Mouse (Mus musculus) v-Abl transformed pro-B cells (cell line): ENCODE measurements around the gene Slc39a3.

Experiments
- in situ Hi-C, 2 experiments: fragments of 400-800 bp; cut with MboI; formaldehyde crosslinking; loops; one replicate each; pipeline ENCODE4 v1.15.1; 2025; ENCODE audit not compliant: unreplicated experiment in 2 of 2

Slc39a3 gene

DNA sequence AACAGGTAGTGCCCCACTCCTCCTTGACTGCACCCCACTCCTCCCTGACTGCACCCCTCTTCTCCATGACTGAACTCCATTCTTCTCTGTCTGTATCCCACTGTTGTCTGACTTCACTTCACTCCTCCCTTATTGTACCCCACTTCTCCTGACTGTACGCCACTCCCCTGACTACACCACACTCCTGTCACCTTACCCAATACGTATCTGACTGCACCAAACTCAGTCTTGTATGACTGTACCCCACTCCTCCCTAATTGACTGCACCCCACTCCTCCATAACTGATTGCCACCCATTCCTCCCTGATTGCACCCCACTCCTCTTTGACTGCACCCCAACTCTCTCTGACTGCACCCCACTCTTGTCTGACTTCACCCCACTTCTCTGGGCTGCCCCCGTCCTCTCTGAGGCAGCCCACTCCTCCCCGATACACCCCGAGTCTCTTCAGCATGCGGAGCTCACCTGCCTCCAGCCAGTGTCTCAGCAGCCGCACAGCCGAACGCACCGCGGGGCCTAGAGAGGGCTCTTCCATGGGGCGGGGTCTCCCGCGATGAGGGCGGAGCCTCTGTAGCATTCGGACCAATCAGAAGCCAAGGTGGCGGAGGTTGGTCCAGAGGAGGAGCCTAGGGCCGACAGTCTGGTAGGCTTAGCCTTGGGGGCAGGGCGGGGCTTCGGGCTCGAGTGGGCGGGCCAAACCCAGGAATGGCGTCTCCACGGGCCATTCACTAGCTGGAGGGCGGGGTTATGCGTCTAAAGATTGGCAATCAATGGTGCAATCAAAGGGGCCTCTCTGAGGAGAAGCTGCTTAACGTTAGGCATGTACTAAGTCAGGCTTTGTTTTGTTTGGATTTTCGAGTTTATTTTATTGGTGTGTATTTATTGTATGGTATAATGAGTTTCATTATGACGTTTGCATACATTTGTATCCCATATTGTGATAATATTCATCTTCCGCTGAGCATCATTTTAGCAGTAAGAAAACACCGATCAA is 22.5 kb downstream of the Slc39a3 start, which contains the start of gene Gng7:
Gene Gng7 (minus strand): TSS at position 553 of the 992 bp plus-strand sequence.
- in situ Hi-C loops, result no loop called here

DNA sequence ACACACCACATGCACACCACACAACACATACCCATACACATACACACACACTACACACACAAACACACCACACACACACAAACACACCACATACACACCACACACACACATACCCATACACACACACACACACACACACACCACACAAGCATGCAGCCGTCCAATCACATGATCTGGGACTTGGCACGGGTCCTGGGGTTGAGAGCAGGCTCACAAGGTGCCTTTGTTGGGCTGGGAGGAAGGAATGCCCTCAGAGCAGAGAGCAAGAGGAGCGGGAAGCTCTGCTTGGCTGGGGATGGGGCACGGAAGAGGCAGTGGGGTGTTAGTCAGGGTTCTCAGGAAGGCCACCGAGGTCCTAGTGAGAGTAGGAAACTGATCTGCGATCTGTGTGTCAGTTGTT is 26.4 kb downstream of the Slc39a3 start:
- in situ Hi-C loops, result no loop called here

DNA sequence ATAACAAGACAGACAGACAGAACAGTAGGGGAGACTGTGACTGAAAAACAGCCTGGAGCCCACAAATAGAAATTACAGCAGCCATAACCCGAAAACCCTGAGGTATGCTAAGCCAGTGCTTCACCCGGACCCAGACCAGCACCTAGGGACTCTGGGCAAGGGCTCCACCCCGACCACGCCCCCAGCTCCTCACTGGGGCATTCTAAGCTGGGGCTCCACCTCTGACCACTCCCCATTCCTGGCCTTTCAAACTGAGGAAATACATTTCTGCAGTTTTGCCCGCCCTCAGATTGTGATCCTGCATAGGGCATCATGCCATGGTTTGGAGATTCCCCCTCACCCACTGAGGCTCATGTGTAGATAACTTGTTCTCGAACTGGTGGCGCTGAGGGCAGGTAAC is 30.0 kb downstream of the Slc39a3 start:
- in situ Hi-C loops, result no loop called here

DNA sequence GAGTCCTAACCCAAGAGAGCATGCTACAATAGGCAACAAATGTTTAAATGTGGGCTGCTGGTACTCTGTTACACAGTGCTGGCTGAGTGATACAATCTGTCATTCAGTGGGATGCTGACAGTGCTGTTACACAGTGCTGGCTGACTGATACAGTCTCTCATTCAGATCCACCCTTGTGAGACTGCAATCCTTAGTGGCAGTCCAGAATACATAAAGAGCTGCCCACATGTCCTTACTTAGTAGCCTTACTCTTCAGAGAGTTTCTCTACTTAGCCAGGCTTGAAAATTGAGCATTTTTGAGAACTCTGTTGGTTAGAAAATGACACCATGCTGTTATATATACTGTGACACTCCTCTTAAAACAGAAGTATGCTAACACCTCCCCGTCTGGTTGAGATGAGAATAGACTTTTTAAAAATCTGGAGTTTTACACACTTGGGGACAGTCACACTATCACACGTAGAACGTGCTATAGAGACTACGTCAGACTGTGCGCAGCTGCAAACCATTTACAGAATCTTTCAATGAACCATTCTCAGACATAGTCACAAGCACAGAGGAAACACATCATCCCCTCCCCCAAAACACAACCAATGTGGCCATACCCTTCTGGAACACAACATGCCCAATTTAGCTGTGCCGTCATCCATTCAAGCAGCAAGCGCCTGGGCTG is 31.1 kb downstream of the Slc39a3 start:
- in situ Hi-C loops, result no loop called here

DNA sequence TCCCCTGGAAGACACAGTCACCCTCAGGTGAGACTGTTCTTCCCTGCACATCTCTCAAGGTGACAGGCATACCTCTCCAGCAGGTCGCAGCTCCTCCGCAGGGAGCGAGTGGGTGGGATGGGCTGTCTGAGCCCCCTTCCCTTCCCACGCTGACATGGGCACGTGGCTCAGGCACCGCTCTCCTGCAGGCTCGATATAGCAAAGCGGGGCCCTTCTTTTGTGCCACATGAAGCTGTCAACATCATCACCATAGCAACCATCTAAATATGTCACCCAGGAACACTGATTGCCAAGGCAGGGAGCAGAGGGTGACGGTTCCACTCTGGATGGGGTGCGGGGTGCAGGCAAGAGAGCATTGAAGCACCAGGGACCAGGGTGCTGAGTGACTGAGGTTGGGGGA is 36.1 kb downstream of the Slc39a3 start:
- in situ Hi-C loops, result loop anchor here in 1 of 2 experiments (5.0 kb wide), 2 partner anchors 81 to 176 kb away; partner anchors contain the start of gene Eef2

DNA sequence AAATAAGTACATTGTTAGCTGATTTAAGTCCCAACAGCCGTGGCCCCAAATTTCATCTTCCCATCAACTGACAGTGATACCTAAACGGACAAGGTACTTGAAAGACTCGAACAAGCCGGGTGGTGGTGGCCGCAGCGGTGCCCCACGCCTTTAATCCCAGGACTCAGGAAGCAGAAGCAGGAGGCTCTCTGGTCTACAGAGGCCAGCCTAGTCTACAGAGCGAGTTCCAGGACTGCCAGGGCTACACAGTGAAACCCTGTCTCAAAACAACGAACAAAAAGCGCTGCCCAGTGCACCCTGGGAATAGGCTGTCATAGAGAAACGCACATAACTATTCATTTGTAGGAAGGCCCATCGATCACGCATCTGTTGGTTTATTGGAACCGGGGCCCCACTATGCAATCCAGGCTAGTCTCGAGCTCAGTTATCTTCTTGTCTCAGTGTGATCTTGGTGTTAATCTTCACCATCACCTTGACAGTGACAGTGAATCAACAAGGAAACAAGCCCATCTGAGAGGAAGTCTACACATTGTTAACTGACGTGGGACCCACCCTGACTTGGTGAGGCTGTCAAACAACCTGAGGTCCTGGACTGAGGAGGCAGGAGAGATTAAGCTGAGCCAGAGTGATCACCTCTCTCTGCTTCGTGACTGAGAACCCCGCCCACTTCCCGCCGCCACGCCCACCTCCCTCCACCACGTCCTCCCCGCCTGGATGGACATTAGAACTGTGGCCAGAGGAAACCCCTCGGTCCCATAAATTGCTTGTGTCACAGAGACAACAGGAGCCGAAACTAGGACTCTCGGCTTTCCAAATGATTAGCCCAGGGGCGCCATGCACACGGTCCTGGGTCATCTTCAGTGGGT is 36.8 kb downstream of the Slc39a3 start:
- in situ Hi-C loops, result loop anchor here in 1 of 2 experiments (5.0 kb wide), 2 partner anchors 82 to 177 kb away; partner anchors contain the start of gene Eef2

DNA sequence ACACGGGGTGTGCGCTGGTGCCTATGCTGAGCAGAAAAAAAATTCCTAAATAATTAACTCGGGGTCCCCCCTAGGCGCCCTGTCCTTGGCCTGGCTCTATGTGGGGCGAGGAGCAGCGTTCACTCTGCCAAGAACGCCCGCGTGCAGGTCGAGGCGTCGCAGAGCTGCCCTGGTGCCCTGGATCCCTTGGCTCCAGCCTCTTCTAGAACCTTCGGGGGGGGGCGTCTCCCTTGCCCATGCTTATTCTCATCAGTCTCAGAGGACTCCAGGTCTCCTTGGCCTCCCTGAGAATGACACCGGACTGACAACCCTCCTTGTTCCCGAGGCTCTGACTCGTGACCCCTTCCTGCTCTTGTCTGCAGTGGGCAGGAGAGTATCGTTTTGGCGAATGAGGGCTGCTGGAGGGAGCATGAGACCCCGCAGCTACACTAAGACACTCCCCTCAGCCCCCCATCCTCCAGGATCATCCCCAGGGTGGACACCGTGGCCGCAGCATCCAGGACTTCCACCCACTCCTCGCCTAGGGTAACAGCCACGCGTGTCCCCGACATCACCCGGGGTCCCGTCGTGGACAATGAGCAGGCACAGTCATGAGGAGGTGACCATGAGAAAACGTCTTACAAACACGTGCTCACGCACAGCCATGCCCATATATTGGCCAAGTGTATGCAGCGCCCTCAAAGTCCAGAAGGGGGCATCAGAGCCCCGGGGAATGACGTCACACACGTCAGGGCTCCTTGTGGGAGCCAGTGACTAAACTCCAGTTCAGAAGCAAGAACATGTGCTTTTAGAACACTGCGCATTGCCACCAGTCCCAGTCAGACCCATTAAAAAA is 37.6 kb downstream of the Slc39a3 start:
- in situ Hi-C loops, result loop anchor here (5.0 kb wide), 6 partner anchors 43 to 187 kb away; partner anchors contain the start of genes Eef2 (in 1 of the 2) and Jsrp1 (in 1 of the 2)

DNA sequence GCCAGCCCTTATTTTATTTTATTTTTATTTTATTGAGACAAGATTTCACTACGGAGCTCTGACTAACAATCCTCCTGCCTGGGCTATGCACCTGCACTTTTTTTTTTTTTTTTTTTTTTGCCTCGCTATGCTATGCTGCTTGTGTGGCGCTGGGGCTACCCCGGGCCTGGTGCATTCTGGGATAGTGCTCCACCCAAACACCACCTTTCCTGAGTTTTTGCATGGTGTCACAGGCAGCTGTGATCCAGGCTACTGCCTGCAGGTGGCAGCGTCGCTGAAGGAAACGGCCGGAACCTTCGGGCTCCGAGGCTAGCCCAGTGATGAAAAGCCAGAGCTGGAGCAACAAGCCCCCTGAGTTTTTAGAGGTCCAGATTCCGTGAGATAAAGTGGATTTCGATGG is 38.4 kb downstream of the Slc39a3 start:
- in situ Hi-C loops, result loop anchor here (5.0 kb wide), 5 partner anchors 44 to 186 kb away; partner anchors contain the start of gene Jsrp1 (in 1 of the 2)

DNA sequence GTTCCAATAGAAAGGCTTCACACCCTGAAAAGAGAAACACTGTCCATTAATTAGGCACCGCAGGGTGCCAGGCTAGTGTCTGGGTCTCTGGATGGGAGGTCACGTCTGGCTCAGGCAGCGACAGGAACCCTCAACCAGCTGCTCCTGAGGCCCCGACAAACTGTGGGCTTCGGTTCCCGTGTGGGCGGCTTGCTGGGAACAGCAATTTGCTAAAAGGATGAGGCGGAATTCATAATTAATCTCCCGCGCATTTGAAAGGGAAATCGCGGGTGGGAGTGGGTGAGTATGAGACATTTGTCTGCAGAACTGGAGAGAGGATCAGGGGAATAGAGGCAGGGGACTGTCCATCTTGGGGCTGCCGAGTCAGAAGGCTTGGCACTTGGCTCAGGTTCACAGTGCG is 39.2 kb downstream of the Slc39a3 start:
- in situ Hi-C loops, result loop anchor here (5.0 kb wide), 5 partner anchors 44 to 186 kb away; partner anchors contain the start of gene Jsrp1 (in 1 of the 2)

DNA sequence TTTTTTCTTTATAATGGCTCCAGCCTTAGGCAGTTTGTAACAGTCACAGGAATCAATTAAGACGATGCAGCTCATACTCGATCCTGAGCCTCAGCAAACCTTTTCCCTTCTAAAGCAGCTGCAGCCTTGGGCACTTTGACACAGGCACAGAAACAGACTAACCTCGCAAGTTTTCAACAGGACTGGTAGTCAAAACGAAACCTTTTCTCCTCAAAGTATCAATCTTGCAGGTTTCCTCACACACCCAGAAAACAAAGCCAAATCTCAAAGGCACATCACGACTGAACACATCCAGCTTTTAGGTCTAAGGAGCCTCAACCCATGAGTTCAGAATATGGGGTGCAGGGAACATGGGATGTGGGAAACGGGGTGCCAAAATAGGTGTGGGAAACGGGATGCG is 39.9 kb downstream of the Slc39a3 start:
- in situ Hi-C loops, result loop anchor here (5.0 kb wide), 5 partner anchors 45 to 185 kb away; partner anchors contain the start of gene Jsrp1 (in 1 of the 2)

DNA sequence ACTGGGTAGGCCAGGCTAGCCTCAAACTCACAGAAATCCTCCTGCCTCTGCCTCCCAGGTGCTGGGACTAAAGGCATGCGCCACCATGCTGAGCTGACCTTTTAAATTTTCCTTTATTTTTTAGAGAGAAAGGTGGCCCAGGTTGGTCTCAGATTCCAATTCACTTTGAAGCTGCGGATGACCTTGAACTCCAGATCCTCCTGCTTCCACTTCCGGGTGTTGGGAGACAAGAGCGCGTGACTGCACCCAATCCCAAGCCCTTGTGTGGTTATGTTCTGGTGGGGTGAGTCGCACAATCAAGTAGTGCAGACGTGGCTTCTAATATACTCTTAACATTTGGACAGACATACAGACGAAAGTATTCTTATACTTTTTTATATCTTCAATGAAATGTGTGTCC is 40.7 kb downstream of the Slc39a3 start:
- in situ Hi-C loops, result loop anchor here (5.0 kb wide), 5 partner anchors 46 to 184 kb away; partner anchors contain the start of gene Jsrp1 (in 1 of the 2)

DNA sequence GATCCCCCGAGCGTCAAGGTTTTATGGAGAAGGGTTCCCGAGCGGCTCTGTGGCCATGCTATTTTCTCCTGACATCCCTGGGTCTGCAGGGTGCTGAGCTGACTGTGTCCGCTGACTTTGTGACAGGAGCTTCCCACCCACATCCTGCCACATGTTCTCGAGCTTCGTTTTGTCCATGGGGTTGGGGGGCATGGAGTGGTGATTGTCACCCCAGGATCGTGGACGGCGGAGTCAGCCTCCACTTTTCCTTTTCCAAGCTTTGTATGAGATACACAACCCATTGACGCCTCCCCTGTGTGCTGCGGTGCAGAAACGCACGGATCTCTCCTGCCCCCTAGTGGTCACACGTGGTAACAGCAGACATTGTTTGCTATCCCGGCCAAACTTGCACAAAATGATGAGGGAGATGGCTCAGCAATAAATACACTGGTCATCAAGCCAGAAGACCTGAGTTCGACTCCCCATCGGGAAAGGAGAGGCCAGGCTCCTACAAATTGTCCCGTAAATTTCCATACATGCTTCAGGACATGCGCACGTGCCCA is 42.1 kb downstream of the Slc39a3 start:
- in situ Hi-C loops, result loop anchor here (5.0 kb wide), 5 partner anchors 47 to 183 kb away; partner anchors contain the start of gene Jsrp1 (in 1 of the 2)

DNA sequence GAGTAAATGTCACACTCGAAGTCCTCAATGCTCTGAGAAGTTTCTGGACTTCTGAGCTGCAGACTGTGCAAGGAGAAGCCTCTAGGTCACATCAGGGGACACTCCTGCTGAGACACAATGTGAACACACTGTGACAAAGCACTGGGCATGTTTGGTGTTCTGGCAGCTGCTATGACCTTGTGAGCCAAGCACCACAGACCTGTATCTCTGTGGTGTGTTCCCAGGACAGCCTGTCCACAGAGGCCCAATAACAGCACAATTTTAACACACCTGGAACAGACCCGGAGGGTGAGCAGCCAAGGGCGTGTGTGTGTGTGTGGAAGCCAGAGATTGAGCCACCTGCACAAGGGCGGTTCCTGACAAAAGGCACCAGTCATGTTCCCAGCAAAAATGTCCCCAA is 42.6 kb downstream of the Slc39a3 start:
- in situ Hi-C loops, result loop anchor here (5.0 kb wide), 8 partner anchors 48 to 247 kb away; partner anchors contain the start of gene Jsrp1 (in 1 of the 2)

DNA sequence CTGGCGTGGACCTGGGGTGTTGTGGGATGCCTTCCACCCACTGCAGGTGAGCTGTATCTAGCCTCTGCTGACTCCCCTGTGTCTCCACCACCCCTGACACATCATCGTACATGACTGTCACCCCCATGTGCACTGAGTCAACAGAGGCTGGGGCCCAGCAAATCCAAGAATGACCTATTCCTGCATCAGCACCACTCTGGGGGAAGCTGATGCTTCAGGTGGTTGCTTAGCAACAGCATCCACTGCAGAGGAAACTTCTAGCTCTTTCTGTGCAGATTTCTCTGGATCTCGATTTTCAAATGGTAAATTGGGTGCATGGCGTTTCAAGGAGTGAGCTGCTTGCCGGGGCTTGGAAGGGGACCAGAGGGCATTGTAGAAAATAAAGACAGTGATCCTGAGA is 44.0 kb downstream of the Slc39a3 start:
- in situ Hi-C loops, result loop anchor here (5.0 kb wide), 3 partner anchors 66 to 246 kb away; no protein-coding TSS in a partner anchor

DNA sequence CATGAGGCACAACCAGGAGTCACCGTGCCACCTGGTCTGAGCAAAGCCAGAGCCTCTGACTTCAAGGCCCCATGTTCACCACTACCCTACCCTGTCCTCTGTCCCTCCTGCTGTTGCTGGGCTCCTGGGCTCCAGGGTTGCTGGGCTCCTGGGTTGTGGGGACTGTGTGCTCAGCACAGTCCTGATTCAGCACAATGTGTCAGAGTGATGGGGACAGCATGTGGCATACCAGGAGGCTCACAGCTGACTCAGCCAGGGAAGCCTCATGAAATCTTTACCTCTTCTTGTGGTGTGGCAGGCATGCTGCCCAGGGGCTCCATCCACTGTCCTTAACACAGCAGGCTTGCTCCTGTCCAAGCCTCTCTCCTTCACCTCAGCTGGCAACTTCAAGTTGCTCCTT is 45.3 kb downstream of the Slc39a3 start:
- in situ Hi-C loops, result loop anchor here (5.0 kb wide), 3 partner anchors 65 to 245 kb away; no protein-coding TSS in a partner anchor

DNA sequence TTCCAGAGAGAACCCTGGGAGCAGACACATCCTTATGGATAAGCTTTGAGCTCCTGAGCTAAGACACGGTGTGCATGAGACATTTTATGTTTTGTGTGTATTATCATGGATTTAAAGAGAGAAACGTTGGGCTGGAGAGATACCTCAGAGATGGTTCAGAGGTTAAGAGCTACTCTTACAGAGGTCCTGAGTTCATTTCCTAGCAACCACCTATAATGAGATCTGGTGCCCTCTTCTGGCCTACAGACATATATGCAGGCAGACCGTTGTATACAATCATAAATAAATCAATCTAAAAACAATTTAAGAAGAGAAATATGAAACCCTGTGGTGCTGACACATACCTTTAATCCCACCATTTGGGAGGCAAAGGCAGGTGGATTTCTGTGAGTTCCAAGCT is 46.2 kb downstream of the Slc39a3 start:
- in situ Hi-C loops, result loop anchor here (5.0 kb wide), 3 partner anchors 64 to 244 kb away; no protein-coding TSS in a partner anchor

DNA sequence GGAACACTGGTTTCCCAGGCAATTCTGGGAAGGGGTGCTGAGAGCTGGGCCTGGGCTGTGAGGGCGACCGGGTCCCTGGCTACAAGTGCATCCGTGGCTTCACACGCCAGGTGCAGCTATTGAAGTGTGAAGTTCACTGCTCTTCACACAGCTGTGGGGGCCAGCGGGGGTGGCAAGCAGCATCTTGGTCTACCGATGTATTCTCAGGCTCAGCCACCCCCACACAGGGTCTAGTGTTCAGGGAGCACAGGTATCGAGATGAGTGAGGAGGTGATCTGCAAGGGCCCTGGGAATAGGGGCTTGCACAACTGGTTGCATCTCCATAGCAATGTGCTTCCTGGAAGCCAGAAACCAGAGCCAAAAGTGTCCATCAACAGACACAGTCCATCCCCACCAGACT is 46.8 kb downstream of the Slc39a3 start:
- in situ Hi-C loops, result loop anchor here (5.0 kb wide), 3 partner anchors 63 to 243 kb away; no protein-coding TSS in a partner anchor

DNA sequence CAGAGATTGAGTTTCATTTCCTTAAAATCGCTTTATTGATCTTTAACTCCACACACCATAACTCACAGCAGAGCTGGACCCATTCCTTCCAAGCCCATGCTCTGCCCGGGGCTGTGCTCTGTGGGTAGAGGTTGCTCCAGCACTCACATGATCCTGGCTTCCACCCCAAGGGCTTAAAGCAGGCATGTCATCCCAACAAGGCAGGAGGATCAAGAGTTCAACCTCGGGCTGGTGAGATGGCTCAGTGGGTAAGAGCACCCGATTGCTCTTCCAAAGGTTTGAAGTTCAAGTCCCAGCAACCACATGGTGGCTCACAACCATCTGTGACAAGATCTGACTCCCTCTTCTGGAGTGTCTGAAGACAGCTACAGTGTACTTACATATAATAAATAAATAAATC is 47.4 kb downstream of the Slc39a3 start:
- in situ Hi-C loops, result loop anchor here (5.0 kb wide), 3 partner anchors 63 to 243 kb away; no protein-coding TSS in a partner anchor
